Mouse (Mus musculus): ENCODE results near the gene Tspan5.

The Tspan5 gene

GRCm38 (mm10) chr3:138941604-138942003 lies 199.6 kb downstream of the Tspan5 start:
- DNase-seq (ENCODE audit: low spot score): no peak

GRCm38 (mm10) chr3:138945516-138945915 lies 203.5 kb downstream of the Tspan5 start:
- DNase-seq (ENCODE audit: low spot score): no peak

GRCm38 (mm10) chr3:138949081-138949480 lies 207.1 kb downstream of the Tspan5 start:
- DNase-seq (ENCODE audit: low spot score): no peak

GRCm38 (mm10) chr3:138955220-138955619 lies 213.2 kb downstream of the Tspan5 start:
- DNase-seq (ENCODE audit: low spot score): no peak
